Mouse (Mus musculus): ENCODE data around the gene Gm4553. TPM values are rescaled to one million over a fixed set of nuclear protein-coding genes. Genes with fewer than 3 reads are reported as not detected.
"Not testable (repeated sequence)": the region's sequence is repeated elsewhere in the genome, so short reads cannot be mapped to it uniquely, and the experiment has no call there.

Gene Gm4553
- polyA plus RNA-seq (2012; rRNA removed) (not detected in 2 replicates), polyA plus RNA-seq (2014; fragmentation: Nextera tagmentation; extraction: Ambion mirVana) (not detected in 2 replicates)

DNA sequence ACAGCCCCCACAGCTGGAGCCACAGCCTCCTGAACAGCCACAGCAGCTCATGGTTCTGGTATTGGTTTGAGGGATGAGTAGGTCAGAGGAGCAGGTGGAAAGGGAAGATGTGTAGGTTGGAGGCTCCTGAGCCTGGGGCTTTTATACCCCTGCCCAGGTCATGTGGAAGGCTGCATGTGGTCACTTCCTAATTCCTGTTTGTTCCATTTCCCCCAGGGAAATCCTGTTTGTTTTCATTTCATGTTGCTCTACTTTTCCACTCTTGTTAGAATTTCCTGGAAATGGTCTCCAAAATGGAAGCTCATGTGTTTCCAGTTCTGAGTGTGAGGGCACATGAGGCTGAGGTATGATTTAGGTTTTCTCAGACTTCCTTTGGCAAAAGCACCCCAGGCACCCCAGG lies at the start of gene Gm4553:
Gene Gm4553 (minus strand): TSS at position 101 of the 400 bp plus-strand sequence.
- not testable (repeated sequence) for H3K9me3 ChIP-seq (ENCODE audit: control insufficient read depth, low read length); H3K27me3 ChIP-seq (ENCODE audit: control insufficient read depth, insufficient read depth, low read length); H3K4me3 ChIP-seq (replicated peaks; ENCODE audit: low read length); H3K9ac ChIP-seq (ENCODE audit: low read depth, low read length, severe bottlenecking); H3K27ac ChIP-seq (replicated peaks; ENCODE audit: low read depth, low read length); H3K4me1 ChIP-seq (ENCODE audit: control insufficient read depth, insufficient read depth, low read length); H3K36me3 ChIP-seq (ENCODE audit: control insufficient read depth, insufficient read depth, low read length); ATAC-seq (ENCODE audit: low FRiP score, low read depth); DNase-seq (ENCODE audit: low spot score); H3K4me2 ChIP-seq (replicated peaks; ENCODE audit: low read depth, low read length, severe bottlenecking)

DNA sequence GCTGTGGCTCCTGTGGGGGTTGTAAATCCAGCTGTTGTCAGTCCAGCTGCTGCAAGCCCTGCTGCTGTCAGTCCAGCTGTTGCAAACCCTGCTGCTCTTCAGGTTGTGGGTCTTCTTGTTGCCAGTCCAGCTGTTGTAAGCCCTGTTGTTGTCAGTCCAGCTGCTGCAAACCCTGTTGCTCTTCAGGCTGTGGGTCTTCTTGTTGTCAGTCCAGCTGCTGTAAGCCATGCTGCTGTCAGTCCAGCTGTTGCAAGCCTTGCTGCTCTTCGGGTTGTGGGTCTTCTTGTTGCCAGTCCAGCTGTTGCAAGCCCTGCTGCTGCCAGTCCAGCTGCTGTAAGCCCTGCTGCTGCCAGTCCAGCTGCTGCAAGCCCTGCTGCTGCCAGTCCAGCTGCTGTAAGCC lies 46.6 kb upstream of the Gm4553 start:
- H3K4me3 ChIP-seq (replicated peaks; ENCODE audit: low read length); H3K4me1 ChIP-seq (ENCODE audit: control insufficient read depth, insufficient read depth, low read length); ATAC-seq (ENCODE audit: low FRiP score, low read depth); H3K27ac ChIP-seq (replicated peaks; ENCODE audit: low read depth, low read length); H3K27me3 ChIP-seq (ENCODE audit: control insufficient read depth, insufficient read depth, low read length); H3K9ac ChIP-seq (ENCODE audit: low read depth, low read length, severe bottlenecking); H3K9me3 ChIP-seq (ENCODE audit: control insufficient read depth, low read length); H3K36me3 ChIP-seq (ENCODE audit: control insufficient read depth, insufficient read depth, low read length); H3K4me2 ChIP-seq (replicated peaks; ENCODE audit: low read depth, low read length, severe bottlenecking); DNase-seq (ENCODE audit: low spot score): not testable (repeated sequence)
- WGBS: 50% methylated on average over 1 of the region's 1 CpGs

- H3K4me1 ChIP-seq (ENCODE audit: control insufficient read depth, insufficient read depth, low read length): no peaks in the 10 kb centered on the region
- DNase-seq (ENCODE audit: low spot score) (no peak), ATAC-seq (ENCODE audit: low FRiP score, low read depth) (no peak)
- no peaks in the 10 kb centered on the region for H3K36me3 ChIP-seq (ENCODE audit: control insufficient read depth, insufficient read depth, low read length)
- no peak within 1 kb of the TSS for H3K4me2 ChIP-seq (replicated peaks; ENCODE audit: low read depth, low read length, severe bottlenecking)
- H3K4me3 ChIP-seq (replicated peaks; ENCODE audit: low read length): no peak within 1 kb of the TSS
- H3K9me3 ChIP-seq (ENCODE audit: control insufficient read depth, low read length): no peaks in the 10 kb centered on the region
- 73% methylated on average over 1 of the region's 1 CpGs for WGBS
- H3K27ac ChIP-seq (replicated peaks; ENCODE audit: low read depth, low read length): no peak within 1 kb of the TSS
- no peak within 1 kb of the TSS for H3K9ac ChIP-seq (ENCODE audit: low read depth, low read length, severe bottlenecking)
- no peaks in the 10 kb centered on the region for H3K27me3 ChIP-seq (ENCODE audit: control insufficient read depth, insufficient read depth, low read length)
- no peak for TF ChIP-seq POLR2A (IDR thresholded peaks at IDR 0.05; ENCODE audit: borderline replicate concordance, extremely low read depth, insufficient read depth, insufficient read length)
These were observed 46.0 kb upstream of the Gm4553 start, which contains the start of gene Gm7579 for GRCm38 (mm10) chr7:142211559-142211958. TSS of gene Gm7579 (plus strand) at chr7:142211859.

- 78% methylated on average over 5 of the region's 5 CpGs for WGBS
- ATAC-seq (ENCODE audit: low FRiP score, low read depth); H3K4me2 ChIP-seq (replicated peaks; ENCODE audit: low read depth, low read length, severe bottlenecking): not testable (repeated sequence)
These were observed 41.4 kb upstream of the Gm4553 start for GRCm38 (mm10) chr7:142206891-142207290.

GRCm38 (mm10) chr7:142205488-142205887 lies 39.9 kb upstream of the Gm4553 start:
- ATAC-seq (ENCODE audit: low FRiP score, low read depth) (no peak), DNase-seq (ENCODE audit: low spot score) (no peak)
- Histone ChIP-seq H3K27me3 (ENCODE audit: control insufficient read depth, insufficient read depth, low read length) (no peaks in the 10 kb centered on the region; the same call in 1 of the 2 replicates), H3K9ac (ENCODE audit: low read depth, low read length, severe bottlenecking) (no peak overlapping the region), H3K4me1 (ENCODE audit: control insufficient read depth, insufficient read depth, low read length) (no peaks in the 10 kb centered on the region), H3K27ac (replicated peaks; ENCODE audit: low read depth, low read length) (no peak overlapping the region), H3K9me3 (ENCODE audit: control insufficient read depth, low read length) (no peaks in the 10 kb centered on the region), H3K4me3 (replicated peaks; ENCODE audit: low read length) (no peak overlapping the region), H3K36me3 (ENCODE audit: control insufficient read depth, insufficient read depth, low read length) (no peaks in the 10 kb centered on the region), H3K4me2 (replicated peaks; ENCODE audit: low read depth, low read length, severe bottlenecking) (no peak overlapping the region)
- no peak for TF ChIP-seq POLR2A (IDR thresholded peaks at IDR 0.05; ENCODE audit: borderline replicate concordance, extremely low read depth, insufficient read depth, insufficient read length)

More at GRCm38 (mm10) chr7:142206891-142207290, 41.4 kb upstream of the Gm4553 start:
- not testable (repeated sequence) for H3K27me3 ChIP-seq (ENCODE audit: control insufficient read depth, insufficient read depth, low read length); H3K4me1 ChIP-seq (ENCODE audit: control insufficient read depth, insufficient read depth, low read length); H3K4me3 ChIP-seq (replicated peaks; ENCODE audit: low read length); DNase-seq (ENCODE audit: low spot score); H3K9ac ChIP-seq (ENCODE audit: low read depth, low read length, severe bottlenecking); H3K36me3 ChIP-seq (ENCODE audit: control insufficient read depth, insufficient read depth, low read length); H3K27ac ChIP-seq (replicated peaks; ENCODE audit: low read depth, low read length); H3K9me3 ChIP-seq (ENCODE audit: control insufficient read depth, low read length)

DNA sequence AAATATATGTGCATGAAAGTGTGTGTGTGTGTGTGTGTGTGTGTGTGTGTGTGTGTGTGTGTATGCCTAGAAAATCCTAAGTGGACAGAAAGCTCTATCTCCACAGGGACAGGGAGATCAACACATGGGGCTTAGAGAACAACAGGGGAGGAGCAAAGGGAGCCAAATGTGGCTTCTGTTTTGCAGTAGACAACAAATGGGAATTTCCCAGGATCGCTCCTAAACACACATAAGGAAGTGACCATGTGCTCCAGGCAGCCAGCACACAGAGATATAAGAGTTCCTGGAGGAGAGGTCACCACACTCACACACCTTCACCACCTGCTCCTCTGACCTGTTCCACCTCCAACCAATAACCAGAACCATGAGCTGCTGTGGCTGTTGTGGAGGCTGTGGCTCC lies 35.5 kb upstream of the Gm4553 start, which contains the start of gene Krtap5-3:
Gene Krtap5-3 (plus strand): TSS at position 301 of the 400 bp plus-strand sequence.
- Histone ChIP-seq H3K4me1 (ENCODE audit: control insufficient read depth, insufficient read depth, low read length) (no peaks in the 10 kb centered on the region), H3K4me2 (replicated peaks; ENCODE audit: low read depth, low read length, severe bottlenecking) (no peak within 1 kb of the TSS), H3K4me3 (replicated peaks; ENCODE audit: low read length) (no peak within 1 kb of the TSS), H3K9me3 (ENCODE audit: control insufficient read depth, low read length) (no peaks in the 10 kb centered on the region), H3K27ac (replicated peaks; ENCODE audit: low read depth, low read length) (no peak within 1 kb of the TSS), H3K9ac (ENCODE audit: low read depth, low read length, severe bottlenecking) (no peak within 1 kb of the TSS), H3K27me3 (ENCODE audit: control insufficient read depth, insufficient read depth, low read length) (no peaks in the 10 kb centered on the region; the same call in 1 of the 2 replicates), H3K36me3 (ENCODE audit: control insufficient read depth, insufficient read depth, low read length) (no peaks in the 10 kb centered on the region)
- DNase-seq (ENCODE audit: low spot score): no peak
- no peak for ATAC-seq (ENCODE audit: low FRiP score, low read depth)
- TF ChIP-seq POLR2A (IDR thresholded peaks at IDR 0.05; ENCODE audit: borderline replicate concordance, extremely low read depth, insufficient read depth, insufficient read length): no peak
- WGBS: 33% methylated on average over 1 of the region's 1 CpGs
